Mouse (Mus musculus) megakaryocyte, embryonic 14.5 days (primary cell): ENCODE data around the gene Mindy2.

ENCODE experiments used
- FLI1 ChIP-seq: IDR thresholded peaks from 2 replicates; pipeline ENCODE4 v1.6.1; 2012; ENCODE audit warnings: low read length, inconsistent platforms, mixed read lengths
- GATA1 ChIP-seq: IDR thresholded peaks from 3 replicates; pipeline ENCODE4 v1.6.1; 2012; ENCODE audit warnings: mixed read lengths, low read length, inconsistent platforms, borderline replicate concordance

DNA sequence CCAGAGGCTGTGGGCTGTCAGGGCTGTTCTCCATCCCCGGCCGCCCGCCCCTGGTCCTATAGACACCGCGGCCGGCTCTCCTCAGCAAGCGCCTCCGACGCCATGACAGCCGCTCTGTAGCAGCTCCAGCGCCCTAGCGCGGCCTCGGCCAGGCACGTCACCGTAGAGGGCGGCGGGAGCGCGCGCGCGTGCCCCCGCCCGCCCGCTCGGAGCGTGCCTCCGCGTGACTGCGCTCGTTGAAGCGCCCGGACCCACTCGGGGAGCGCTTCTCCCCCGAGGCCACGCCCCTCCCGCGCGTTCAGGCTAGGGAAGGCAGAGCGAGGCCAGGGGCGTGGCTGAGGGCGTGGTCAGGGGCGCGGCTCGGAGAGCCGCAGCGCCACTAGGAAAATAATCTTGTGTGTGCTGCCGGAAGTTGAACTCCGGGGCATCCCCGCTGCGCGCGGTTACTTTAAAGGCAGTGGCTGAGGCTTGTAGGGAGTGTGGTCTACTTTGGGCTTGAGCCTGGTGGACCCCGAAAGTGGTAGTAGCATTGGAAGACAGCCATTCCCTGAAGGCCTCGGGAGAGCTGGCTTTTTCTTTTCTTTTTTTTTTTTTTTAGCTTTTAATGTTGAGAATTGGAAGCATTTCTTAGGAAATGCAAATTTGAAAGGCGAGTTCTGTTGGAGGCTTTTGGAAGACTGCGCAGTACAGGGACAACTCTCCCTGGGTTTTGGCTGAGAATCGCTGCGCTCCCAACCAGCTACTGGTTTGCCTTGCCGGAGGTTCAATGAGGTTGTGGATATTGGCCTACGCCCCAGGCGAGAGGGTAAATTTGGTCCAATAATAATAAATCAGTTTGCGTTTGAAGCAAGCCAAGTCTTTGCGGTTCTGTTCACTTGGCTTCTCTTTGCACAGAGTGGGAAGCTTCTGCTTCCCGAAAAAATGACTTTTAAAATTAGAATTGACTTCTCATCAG is at the start of gene Mindy2:
- TF ChIP-seq GATA1 (no peak), FLI1 (0 out of 2 replicates have a peak, but pooled peaks have one; percentile 26)
